Mouse (Mus musculus) ovary, adult 10 weeks (tissue): ENCODE results near the gene 5430402E10Rik. TPM values are rescaled to one million over a fixed set of nuclear protein-coding genes. Genes with fewer than 3 reads are reported as not detected.

Experiments used
- polyA plus RNA-seq: library from polyadenylated mRNA; stranded (reverse); fragments of 350-450 nt; fragmentation: Illumina TruSeq; extraction: RNeasy Lipid Tissue Mini Kit (QIAGEN cat#74804); gene quantifications from one replicate; pipeline ENCODE4 v1.2.3, GENCODE M21; 2014

The 5430402E10Rik gene
- not detected for polyA plus RNA-seq

DNA sequence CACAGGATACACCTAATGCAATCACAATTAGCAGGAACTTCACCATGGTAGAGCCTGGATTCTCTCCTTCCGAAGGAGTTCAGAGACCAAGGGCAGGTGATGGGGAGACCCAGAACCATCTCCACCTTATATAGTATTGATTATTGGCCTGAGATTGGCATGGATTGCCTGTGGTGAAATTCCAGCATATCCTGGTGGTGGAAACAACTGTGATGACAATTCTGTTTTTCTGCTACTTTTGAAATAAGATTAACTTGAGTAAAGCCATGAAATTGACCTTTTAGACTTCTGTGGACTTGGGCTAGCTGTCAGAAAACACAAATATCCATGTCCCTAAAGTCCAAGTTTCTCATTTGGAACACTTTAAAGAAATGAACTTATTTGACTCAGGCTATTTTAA, at the start of gene 5430402E10Rik:
5430402E10Rik (minus strand) TSS at position 101 of the 400 bp plus-strand sequence.

Other genes starting within 250 kb of the 5430402E10Rik start
- gene Prkx, start 128.8 kb downstream of the 5430402E10Rik start, polyA plus RNA-seq: 36.1 TPM
- gene Pbsn, start 71.4 kb downstream of the 5430402E10Rik start, polyA plus RNA-seq: not detected
- gene Gm14744, start 60.3 kb downstream of the 5430402E10Rik start, polyA plus RNA-seq: not detected
- gene Obp1a, start 166.3 kb upstream of the 5430402E10Rik start, polyA plus RNA-seq: not detected
- gene Gm5938, start 200.4 kb upstream of the 5430402E10Rik start, polyA plus RNA-seq: not detected